Mouse (Mus musculus) hindbrain, embryonic 11.5 days (tissue): ENCODE results near the gene Dner. TPM values are rescaled to one million over a fixed set of nuclear protein-coding genes. Genes with fewer than 3 reads are reported as not detected.

Source experiments
- ATAC-seq: fragments of 200-750 bp; cut with Nextera tagmentation; 2 replicates; pipeline ENCODE4 v1.8.0; 2017; ENCODE audit warnings: mild to moderate bottlenecking, moderate TSS enrichment, moderate library complexity; ENCODE audit not compliant: low FRiP score
- DNase-seq: peaks from one replicate; pipeline ENCODE4 v3.0.0-alpha.2; 2015; ENCODE audit warnings: low spot score
- H3K27ac ChIP-seq: fragments of 300-500 bp; sonication (generic); 2 replicates; pipeline ENCODE4 v1.5.1; 2014; ENCODE audit warnings: mild to moderate bottlenecking, low read depth, low read length
- H3K27me3 ChIP-seq: fragments of 300-500 bp; sonication (generic); 2 replicates; pipeline ENCODE4 v1.6.1; 2014; ENCODE audit warnings: mild to moderate bottlenecking, low read length, moderate library complexity, mixed read lengths; ENCODE audit not compliant: control insufficient read depth, insufficient read depth
- H3K36me3 ChIP-seq: fragments of 300-500 bp; sonication (generic); 2 replicates; pipeline ENCODE4 v1.6.1; 2014; ENCODE audit warnings: mild to moderate bottlenecking, low read length, moderate library complexity, mixed read lengths; ENCODE audit not compliant: control insufficient read depth, insufficient read depth
- H3K4me1 ChIP-seq: fragments of 300-500 bp; sonication (generic); replicated peaks from 2 replicates; pipeline ENCODE4 v1.6.1; 2014; ENCODE audit warnings: low read length, mixed read lengths; ENCODE audit not compliant: control insufficient read depth, insufficient read depth
- H3K4me2 ChIP-seq: fragments of 300-500 bp; sonication (generic); replicated peaks from 2 replicates; pipeline ENCODE4 v1.6.1; 2014; ENCODE audit warnings: mild to moderate bottlenecking, low read depth, low read length
- H3K4me3 ChIP-seq: fragments of 300-500 bp; sonication (generic); 2 replicates; pipeline ENCODE4 v1.5.1; 2014; ENCODE audit warnings: low read depth, low read length
- H3K9ac ChIP-seq: fragments of 300-500 bp; sonication (generic); 2 replicates; pipeline ENCODE4 v1.6.1; 2014; ENCODE audit warnings: low read depth, low read length
- H3K9me3 ChIP-seq: fragments of 300-500 bp; sonication (generic); 2 replicates; pipeline ENCODE4 v1.6.1; 2016; ENCODE audit warnings: low read length; ENCODE audit not compliant: control insufficient read depth
- WGBS: fragments of 180-500 bp; shearing (Covaris S2); extraction: QIAGEN DNeasy Blood & Tissue Kit; methylation state at CpG from one replicate; pipeline ENCODE4 v1.1.7; 2014; 5-methylcytosine and 5-hydroxymethylcytosine counted together
- polyA plus RNA-seq: library from polyadenylated mRNA; unstranded; fragments of >200 nt; fragmentation: Nextera tagmentation; extraction: Ambion mirVana; gene quantifications from 2 replicates; pipeline ENCODE4 v1.2.1, GENCODE M21; 2014

Dner gene
- polyA plus RNA-seq, 1 experiment from 2014 or later: 44.7 TPM

GRCm38 (mm10) chr1:84417761-84418238, 278.2 kb downstream of the Dner start:
- no peaks in the 10 kb centered on the region for H3K36me3 ChIP-seq
- DNase-seq: no peak
- ATAC-seq: no peak

GRCm38 (mm10) chr1:84417276-84417675, 278.7 kb downstream of the Dner start:
- WGBS: 66% methylated on average over 6 of the region's 6 CpGs
- no peaks in the 10 kb centered on the region for H3K4me1 ChIP-seq
- ATAC-seq: no peak

More at GRCm38 (mm10) chr1:84417761-84418238, 278.2 kb downstream of the Dner start:
- Histone ChIP-seq H3K4me2 (no peak overlapping the region), H3K27me3 (no peaks in the 10 kb centered on the region), H3K9ac (no peak overlapping the region), H3K4me1 (no peaks in the 10 kb centered on the region), H3K4me3 (no peak overlapping the region), H3K27ac (no peak overlapping the region), H3K9me3 (no peaks in the 10 kb centered on the region)
- 78% methylated on average over 9 of the region's 9 CpGs for WGBS

GRCm38 (mm10) chr1:84414464-84414863, 281.6 kb downstream of the Dner start:
- WGBS: 96% methylated on average over 3 of the region's 3 CpGs
- no peaks in the 10 kb centered on the region for H3K36me3 ChIP-seq
- H3K27me3 ChIP-seq: no peaks in the 10 kb centered on the region
- no peaks in the 10 kb centered on the region for H3K9me3 ChIP-seq
- DNase-seq (no peak), ATAC-seq (no peak)
- H3K4me1 ChIP-seq: no peaks in the 10 kb centered on the region
- H3K4me2 ChIP-seq: no peak overlapping the region
- no peak overlapping the region for H3K4me3 ChIP-seq
- no peak overlapping the region for H3K27ac ChIP-seq
- no peak overlapping the region for H3K9ac ChIP-seq

More at GRCm38 (mm10) chr1:84417276-84417675, 278.7 kb downstream of the Dner start:
- no peaks in the 10 kb centered on the region for H3K9me3 ChIP-seq
- no peaks in the 10 kb centered on the region for H3K36me3 ChIP-seq
- no peak overlapping the region for H3K4me3 ChIP-seq
- no peaks in the 10 kb centered on the region for H3K27me3 ChIP-seq
- no peak overlapping the region for H3K4me2 ChIP-seq
- H3K27ac ChIP-seq: no peak overlapping the region
- H3K9ac ChIP-seq: no peak overlapping the region
- DNase-seq: no peak

GRCm38 (mm10) chr1:84409514-84409913, 286.5 kb downstream of the Dner start:
- no peak for DNase-seq

GRCm38 (mm10) chr1:84408873-84409272, 287.1 kb downstream of the Dner start:
- H3K4me1 ChIP-seq: no peaks in the 10 kb centered on the region
- H3K4me2 ChIP-seq: no peak overlapping the region
- H3K36me3 ChIP-seq: no peaks in the 10 kb centered on the region
- H3K9ac ChIP-seq: no peak overlapping the region
- no peak for ATAC-seq
- WGBS: 86% methylated on average over 2 of the region's 2 CpGs
- no peak for DNase-seq
- no peaks in the 10 kb centered on the region for H3K9me3 ChIP-seq
- no peak overlapping the region for H3K4me3 ChIP-seq
- H3K27ac ChIP-seq: no peak overlapping the region
- no peaks in the 10 kb centered on the region for H3K27me3 ChIP-seq

More at GRCm38 (mm10) chr1:84409514-84409913, 286.5 kb downstream of the Dner start:
- Histone ChIP-seq H3K4me1 (no peaks in the 10 kb centered on the region), H3K9me3 (no peaks in the 10 kb centered on the region), H3K4me3 (no peak overlapping the region), H3K27me3 (no peaks in the 10 kb centered on the region), H3K27ac (no peak overlapping the region), H3K4me2 (no peak overlapping the region), H3K36me3 (no peaks in the 10 kb centered on the region), H3K9ac (no peak overlapping the region)
- no peak for ATAC-seq
- 82% methylated on average over 2 of the region's 2 CpGs for WGBS

- DNase-seq (no peak), ATAC-seq (no peak)
- H3K36me3 ChIP-seq: no peaks in the 10 kb centered on the region
- no peaks in the 10 kb centered on the region for H3K9me3 ChIP-seq
- no peak overlapping the region for H3K4me2 ChIP-seq
- H3K4me3 ChIP-seq: no peak overlapping the region
- no peaks in the 10 kb centered on the region for H3K27me3 ChIP-seq
- H3K9ac ChIP-seq: no peak overlapping the region
- H3K4me1 ChIP-seq: no peaks in the 10 kb centered on the region
- WGBS: 83% methylated on average over 4 of the region's 4 CpGs
- H3K27ac ChIP-seq: no peak overlapping the region
Measured at GRCm38 (mm10) chr1:84406891-84407290, 289.1 kb downstream of the Dner start.

GRCm38 (mm10) chr1:84405551-84406290, 290.3 kb downstream of the Dner start:
- Histone ChIP-seq H3K27ac (no peak overlapping the region), H3K4me2 (no peak overlapping the region), H3K9ac (no peak overlapping the region), H3K36me3 (no peaks in the 10 kb centered on the region), H3K4me3 (no peak overlapping the region), H3K27me3 (no peaks in the 10 kb centered on the region), H3K4me1 (no peaks in the 10 kb centered on the region), H3K9me3 (no peaks in the 10 kb centered on the region)
- DNase-seq: no peak
- ATAC-seq: no peak
- WGBS: 76% methylated on average over 5 of the region's 5 CpGs

- no peak overlapping the region for H3K4me3 ChIP-seq
- no peak overlapping the region for H3K27ac ChIP-seq
- ATAC-seq (no peak), DNase-seq (no peak)
- no peaks in the 10 kb centered on the region for H3K4me1 ChIP-seq
- H3K36me3 ChIP-seq: no peaks in the 10 kb centered on the region
- H3K9me3 ChIP-seq: no peaks in the 10 kb centered on the region
- WGBS: 56% methylated on average over 12 of the region's 12 CpGs
- no peak overlapping the region for H3K9ac ChIP-seq
- H3K27me3 ChIP-seq: no peaks in the 10 kb centered on the region
- no peak overlapping the region for H3K4me2 ChIP-seq
Measured at GRCm38 (mm10) chr1:84404880-84405279, 291.1 kb downstream of the Dner start.

GRCm38 (mm10) chr1:84402154-84402553, 293.9 kb downstream of the Dner start:
- H3K4me3 ChIP-seq: no peak overlapping the region
- no peaks in the 10 kb centered on the region for H3K36me3 ChIP-seq
- no peak overlapping the region for H3K27ac ChIP-seq
- H3K27me3 ChIP-seq: no peaks in the 10 kb centered on the region
- DNase-seq (no peak), ATAC-seq (no peak)
- H3K4me1 ChIP-seq: no peaks in the 10 kb centered on the region
- no peak overlapping the region for H3K4me2 ChIP-seq
- H3K9me3 ChIP-seq: no peaks in the 10 kb centered on the region
- no peak overlapping the region for H3K9ac ChIP-seq
- 97% methylated on average over 1 of the region's 1 CpGs for WGBS
